Mouse (Mus musculus) testis, adult 2 months (tissue): ENCODE data around the gene Bahcc1.

Source experiments
- CTCF ChIP-seq: fragments of 200-500 bp; IDR thresholded peaks from 2 replicates; pipeline ENCODE4 v1.5.1; 2012; ENCODE audit warnings: low read depth, mild to moderate bottlenecking, inconsistent platforms, low read length, moderate library complexity; ENCODE audit not compliant: control insufficient read depth, insufficient read depth, insufficient replicate concordance
- POLR2A ChIP-seq: fragments of 200-500 bp; IDR thresholded peaks from 2 replicates; pipeline ENCODE4 v1.6.1; 2012; ENCODE audit warnings: low read depth, mild to moderate bottlenecking, inconsistent platforms, low read length, moderate library complexity; ENCODE audit not compliant: control insufficient read depth

GRCm38 (mm10) chr11:120240941-120241890 lies 8.5 kb downstream of the Bahcc1 start:
- no peak for TF ChIP-seq CTCF
- no peak for TF ChIP-seq POLR2A
